Mouse (Mus musculus) C2C12 (cell line): ENCODE measurements around the gene Bak1. TPM values are rescaled to one million over a fixed set of nuclear protein-coding genes. Genes with fewer than 3 reads are reported as not detected.

Source experiments
- H3K27me3 ChIP-seq: one replicate; pipeline ENCODE4 v1.6.1; 2011; ENCODE audit not compliant: control insufficient read depth, insufficient read depth, insufficient read length
- H3K36me3 ChIP-seq: one replicate; pipeline ENCODE4 v1.6.1; 2011; ENCODE audit not compliant: control insufficient read depth, insufficient read depth
- H3K4me3 ChIP-seq: one replicate; pipeline ENCODE4 v1.5.1; 2011; ENCODE audit warnings: mild to moderate bottlenecking, control low read depth; ENCODE audit not compliant: poor library complexity, insufficient read depth, severe bottlenecking
- H3K79me2 ChIP-seq: one replicate; pipeline ENCODE4 v1.6.1; 2011; ENCODE audit not compliant: control insufficient read depth, insufficient read depth
- H3K79me3 ChIP-seq: one replicate; pipeline ENCODE4 v1.6.1; 2011; ENCODE audit warnings: low read depth, control low read depth
- H3ac ChIP-seq: one replicate; pipeline ENCODE3; 2011; ENCODE audit warnings: low read depth; ENCODE audit not compliant: control insufficient read depth, insufficient read length
- CEBPB ChIP-seq: IDR thresholded peaks from one replicate; pipeline ENCODE4 v1.6.1; 2011; ENCODE audit warnings: low read depth, mild to moderate bottlenecking, control low read depth, moderate library complexity
- CTCF ChIP-seq: IDR thresholded peaks from one replicate; pipeline ENCODE4 v1.5.1; 2011; ENCODE audit not compliant: control insufficient read depth, insufficient read depth, insufficient read length
- FOSL1 ChIP-seq: IDR thresholded peaks from one replicate; pipeline ENCODE4 v1.8.0; 2011; ENCODE audit warnings: mild to moderate bottlenecking, low read length; ENCODE audit not compliant: poor library complexity, insufficient read depth, severe bottlenecking
- MAX ChIP-seq: IDR thresholded peaks from one replicate; pipeline ENCODE4 v1.6.1; 2011; ENCODE audit warnings: mild to moderate bottlenecking, control low read depth
- MYOD1 ChIP-seq: IDR thresholded peaks from one replicate; pipeline ENCODE4 v1.6.1; 2011; ENCODE audit warnings: low read depth; ENCODE audit not compliant: control insufficient read depth, insufficient read length
- MYOG ChIP-seq: IDR thresholded peaks from one replicate; pipeline ENCODE4 v1.6.1; 2011; ENCODE audit not compliant: control insufficient read depth, insufficient read length; ENCODE audit errors: extremely low read depth
- USF1 ChIP-seq: IDR thresholded peaks from one replicate; pipeline ENCODE4 v1.6.1; 2011; ENCODE audit warnings: low read depth, mild to moderate bottlenecking, control low read depth, moderate library complexity
- polyA plus RNA-seq: library from polyadenylated mRNA; unstranded; fragments of >200 nt; fragmentation: generic; extraction: Trizol; gene quantifications from one replicate; pipeline ENCODE4 v1.2.1, GENCODE M21; 2012; ENCODE audit warnings: missing spikeins

Bak1 gene
- polyA plus RNA-seq, 1 experiment = 95.1 TPM

DNA sequence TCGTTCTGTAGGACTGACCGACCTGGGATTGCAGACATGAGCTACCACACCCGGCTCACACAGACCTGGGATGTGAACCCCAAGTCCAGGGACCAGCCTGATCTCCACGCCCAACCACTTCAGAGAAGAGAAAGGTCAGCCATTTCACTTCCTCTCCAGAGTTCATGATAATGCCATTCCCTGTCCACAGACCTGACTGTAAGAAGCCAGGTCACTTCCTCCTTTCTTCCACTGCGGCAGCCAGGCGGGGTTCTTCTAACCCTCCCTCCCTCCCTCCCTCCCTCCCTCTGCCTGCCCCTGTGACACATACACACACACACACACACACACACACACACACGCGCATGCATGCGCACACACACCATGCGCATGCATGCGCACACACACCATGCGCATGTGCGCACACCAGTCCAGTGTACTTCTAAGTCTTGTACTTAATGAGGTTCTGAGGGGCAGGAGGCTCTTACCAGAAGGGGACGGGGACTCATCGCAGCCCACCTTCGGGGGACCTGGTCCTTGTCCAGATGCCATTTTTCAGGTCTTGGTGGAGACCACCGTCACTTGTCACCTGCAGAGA lies 3.4 kb downstream of the Bak1 start:
- Histone ChIP-seq H3K27me3 (no peaks in the 10 kb centered on the region), H3K36me3 (peaks cover 40% of the 10 kb centered on the region)
- no peak for TF ChIP-seq MAX
- TF ChIP-seq USF1 = no peak
- no peak for TF ChIP-seq CTCF
- no peak for TF ChIP-seq FOSL1

DNA sequence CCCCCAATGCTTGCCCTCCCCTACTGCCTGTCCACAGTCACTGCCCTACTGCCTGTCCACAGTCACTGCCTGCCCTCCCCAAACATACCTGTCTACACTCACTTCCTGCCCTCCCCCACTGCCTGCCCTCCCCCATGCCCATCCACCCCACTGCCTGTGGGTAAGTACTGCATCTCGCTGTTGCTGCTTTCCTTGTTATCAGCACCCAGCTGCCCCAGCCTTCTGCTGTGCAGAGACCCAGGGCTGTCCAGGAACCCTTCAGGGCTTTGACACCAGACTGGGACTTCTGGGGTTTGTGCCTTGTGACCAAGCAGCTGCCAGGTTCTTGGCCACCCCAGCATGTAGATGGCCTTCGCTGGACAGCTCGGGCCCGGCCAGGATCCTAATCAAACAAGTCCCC lies 5.5 kb downstream of the Bak1 start:
- H3K79me2 ChIP-seq = peaks cover 28% of the 10 kb centered on the region
- no peak overlapping the region for H3ac ChIP-seq
- TF ChIP-seq MAX = no peak
- TF ChIP-seq MYOD1 = no peak
- no peak for TF ChIP-seq FOSL1
- TF ChIP-seq CTCF = no peak
- TF ChIP-seq USF1 = no peak
- TF ChIP-seq CEBPB = no peak
- TF ChIP-seq MYOG = no peak
- no peak overlapping the region for H3K4me3 ChIP-seq
- H3K27me3 ChIP-seq = no peaks in the 10 kb centered on the region
- peaks cover 24% of the 10 kb centered on the region for H3K79me3 ChIP-seq
- H3K36me3 ChIP-seq = peaks cover 49% of the 10 kb centered on the region

More for the DNA sequence above, 3.4 kb downstream of the Bak1 start:
- Histone ChIP-seq H3ac (no peak overlapping the region), H3K79me2 (peaks cover 29% of the 10 kb centered on the region), H3K79me3 (peaks cover 24% of the 10 kb centered on the region), H3K4me3 (no peak overlapping the region)

DNA sequence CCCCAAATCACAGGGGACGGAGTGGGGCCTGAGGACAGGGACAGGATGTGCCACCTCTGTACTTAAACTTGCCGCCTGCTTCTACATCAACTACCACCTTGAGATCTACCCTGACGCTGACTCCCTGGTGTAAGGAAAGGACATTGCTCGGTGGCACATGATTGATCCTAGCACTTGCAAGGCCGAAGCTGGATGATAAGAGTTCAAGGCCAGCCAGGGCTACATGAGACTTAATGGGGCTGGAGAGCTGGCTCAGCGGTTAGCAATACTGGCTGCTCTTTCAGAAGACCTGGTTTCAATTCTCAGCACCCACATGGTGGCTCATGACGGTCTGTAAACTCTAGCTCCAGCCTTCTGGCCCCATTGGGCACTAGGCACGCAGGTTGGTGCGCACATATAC lies 7.1 kb downstream of the Bak1 start:
- Histone ChIP-seq H3K79me2 (peaks cover 12% of the 10 kb centered on the region), H3K27me3 (no peaks in the 10 kb centered on the region), H3ac (no peak overlapping the region), H3K36me3 (peaks cover 45% of the 10 kb centered on the region), H3K4me3 (no peak overlapping the region), H3K79me3 (peaks cover 9% of the 10 kb centered on the region)
- TF ChIP-seq CTCF = no peak
- no peak for TF ChIP-seq MYOD1
- no peak for TF ChIP-seq MYOG
- no peak for TF ChIP-seq CEBPB
- TF ChIP-seq MAX = no peak
- TF ChIP-seq USF1 = no peak

DNA sequence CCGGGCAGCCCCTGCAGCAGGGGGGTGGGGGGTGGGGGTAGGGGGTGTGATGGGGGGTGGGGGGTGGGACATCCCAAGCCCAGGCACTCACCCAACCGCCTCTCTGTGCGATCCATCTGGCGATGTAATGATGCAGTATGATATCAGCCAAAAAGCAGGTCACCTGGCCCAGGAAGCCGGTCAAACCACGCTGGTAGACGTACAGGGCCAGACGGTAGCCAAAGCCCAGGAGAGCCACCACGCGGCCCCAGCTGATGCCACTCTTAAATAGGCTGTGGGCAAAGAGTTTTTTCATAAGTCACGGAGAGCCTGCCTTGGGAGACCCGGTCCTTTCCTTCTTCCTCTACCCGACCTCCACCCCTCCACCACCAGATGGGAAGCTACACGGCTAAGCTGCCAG lies 7.7 kb downstream of the Bak1 start:
- TF ChIP-seq CTCF (no peak), USF1 (no peak)
- Histone ChIP-seq H3K79me2 (peaks cover 5% of the 10 kb centered on the region), H3K4me3 (no peak overlapping the region), H3K27me3 (no peaks in the 10 kb centered on the region), H3K36me3 (peaks cover 39% of the 10 kb centered on the region), H3ac (no peak overlapping the region), H3K79me3 (peaks cover 3% of the 10 kb centered on the region)

DNA sequence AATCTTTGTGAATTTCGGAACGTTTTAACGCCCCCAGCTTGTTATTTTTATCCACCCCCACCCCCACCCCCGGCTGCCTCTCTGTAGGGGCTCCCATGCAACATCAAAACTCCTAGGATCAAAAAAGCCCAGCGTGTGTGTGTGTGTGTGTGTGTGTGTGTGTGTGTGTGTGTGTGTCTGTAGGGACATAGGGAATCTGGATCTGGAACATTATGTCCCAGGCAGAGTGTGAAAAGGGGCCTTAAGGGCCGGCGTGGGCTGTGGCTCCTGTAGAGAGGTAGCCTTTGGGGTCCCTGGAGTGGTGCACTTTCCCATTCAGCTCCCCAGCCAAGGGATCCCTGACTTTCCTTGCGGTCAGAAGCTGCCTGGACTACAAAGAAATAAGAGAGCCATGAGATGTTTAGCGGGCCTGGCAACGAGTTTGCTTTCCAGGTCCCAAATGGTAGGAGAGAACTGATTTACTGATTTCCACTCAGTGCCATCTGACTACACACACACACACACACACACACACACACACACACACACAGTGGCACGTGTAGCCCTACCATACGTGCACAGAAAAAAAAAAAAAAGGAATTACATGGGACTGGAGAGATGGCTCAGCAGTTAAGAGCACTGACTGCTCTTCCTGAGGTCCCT lies 10.1 kb downstream of the Bak1 start:
- no peak overlapping the region for H3K4me3 ChIP-seq
- H3K27me3 ChIP-seq = no peaks in the 10 kb centered on the region
- no peak for TF ChIP-seq MYOD1
- TF ChIP-seq CTCF = no peak

DNA sequence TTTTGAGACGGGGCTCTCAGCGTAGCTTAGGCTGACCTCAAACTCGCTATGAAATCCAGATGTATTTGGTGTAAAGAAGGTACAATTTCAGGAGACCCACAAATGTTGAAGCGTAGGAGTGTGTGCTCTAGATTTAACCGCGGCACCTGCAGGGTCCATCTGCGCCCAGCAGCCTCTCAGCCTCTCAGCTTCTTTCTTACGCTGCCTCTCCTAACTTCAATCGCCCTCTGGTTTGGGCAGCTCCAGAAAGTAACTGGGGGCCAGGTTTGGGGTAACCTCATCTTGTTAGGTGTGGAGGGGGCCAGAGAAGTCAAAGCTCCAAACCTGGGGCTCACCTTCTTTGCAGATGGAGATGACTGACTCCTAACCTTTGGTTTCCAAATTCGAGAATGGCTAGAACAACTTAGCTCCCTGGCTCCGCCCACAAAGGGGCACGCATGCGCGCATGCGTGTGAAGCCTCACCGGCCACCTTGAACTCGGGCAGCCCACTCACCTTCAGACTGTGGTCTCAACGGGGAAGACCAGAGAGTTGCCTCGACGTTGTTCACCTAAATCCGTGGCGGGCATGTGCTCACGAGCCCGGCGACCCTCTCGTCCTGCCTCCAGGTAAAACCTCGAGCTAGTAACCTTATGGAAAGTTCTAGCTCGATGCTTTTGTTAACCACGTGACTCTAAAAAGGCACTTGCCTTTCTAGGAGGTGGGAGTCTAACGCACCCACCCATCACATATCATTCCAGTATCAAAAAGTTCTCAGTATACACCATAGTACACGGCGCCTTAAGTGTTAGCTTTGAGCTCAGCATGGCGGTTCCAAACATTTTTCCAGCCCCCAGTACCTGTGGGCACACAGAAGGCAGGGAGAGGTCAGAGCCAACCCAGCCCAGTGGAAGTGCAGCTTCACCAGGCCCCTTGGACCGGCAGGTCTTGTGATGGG lies 11.0 kb downstream of the Bak1 start:
- Histone ChIP-seq H3K27me3 (no peaks in the 10 kb centered on the region), H3K4me3 (no peak overlapping the region), H3K36me3 (peaks cover 23% of the 10 kb centered on the region), H3K79me2 (no peaks in the 10 kb centered on the region), H3K79me3 (no peaks in the 10 kb centered on the region), H3ac (no peak overlapping the region)
- no peak for TF ChIP-seq CTCF
- peak; percentile 69 for TF ChIP-seq USF1

More for the DNA sequence above, 10.1 kb downstream of the Bak1 start:
- Histone ChIP-seq H3K79me2 (no peaks in the 10 kb centered on the region), H3K79me3 (no peaks in the 10 kb centered on the region), H3K36me3 (peaks cover 27% of the 10 kb centered on the region), H3ac (no peak overlapping the region)
